Mouse (Mus musculus): ENCODE measurements around the gene Slc5a2. TPM values are rescaled to one million over a fixed set of nuclear protein-coding genes. Genes with fewer than 3 reads are reported as not detected.

Slc5a2 gene
- polyA plus RNA-seq, 1 experiment from 2014 or later, result not detected

Small RNA genes within 50 kb of the gene (microRNA-seq; reads per million reads assigned to microRNA genes)
- gene Mir3103, result not detected

Other genes with a start within 250 kb of the Slc5a2 start
- 0.96 and 1.0 TPM in 2 replicates for gene Itgam, start 203.0 kb upstream of the Slc5a2 start, polyA plus RNA-seq (2015; fragmentation: Nextera tagmentation; extraction: Ambion mirVana)
- gene Gm49368, start 203.0 kb upstream of the Slc5a2 start, polyA plus RNA-seq (2015; fragmentation: Nextera tagmentation; extraction: Ambion mirVana), result not detected in 2 replicates
- gene Itgax, start 136.1 kb upstream of the Slc5a2 start, polyA plus RNA-seq (2015; fragmentation: Nextera tagmentation; extraction: Ambion mirVana), result 0.27 TPM in 1 of 2 replicates, not detected in the other
- not detected in 2 replicates for gene Itgad, start 111.3 kb upstream of the Slc5a2 start, polyA plus RNA-seq (2015; fragmentation: Nextera tagmentation; extraction: Ambion mirVana)
- 0.78 TPM in 1 of 2 replicates, not detected in the other for gene Cox6a2, start 59.3 kb upstream of the Slc5a2 start, polyA plus RNA-seq (2015; fragmentation: Nextera tagmentation; extraction: Ambion mirVana)
- 11.0 and 12.0 TPM in 2 replicates for gene Armc5, start 28.3 kb upstream of the Slc5a2 start, polyA plus RNA-seq (2015; fragmentation: Nextera tagmentation; extraction: Ambion mirVana)
- gene 9130023H24Rik, start 27.6 kb upstream of the Slc5a2 start, polyA plus RNA-seq (2015; fragmentation: Nextera tagmentation; extraction: Ambion mirVana), result 8.8 and 9.7 TPM in 2 replicates
- gene Tgfb1i1, start 18.8 kb upstream of the Slc5a2 start, polyA plus RNA-seq (2015; fragmentation: Nextera tagmentation; extraction: Ambion mirVana), result 14.0 and 14.6 TPM in 2 replicates
- 13.1 and 14.2 TPM in 2 replicates for gene BC017158, start 32.5 kb downstream of the Slc5a2 start, polyA plus RNA-seq (2015; fragmentation: Nextera tagmentation; extraction: Ambion mirVana)
- 21.9 and 22.2 TPM in 2 replicates for gene Rgs10, start 153.1 kb downstream of the Slc5a2 start, polyA plus RNA-seq (2015; fragmentation: Nextera tagmentation; extraction: Ambion mirVana)
- 31.6 and 35.0 TPM in 2 replicates for gene Tial1, start 196.1 kb downstream of the Slc5a2 start, polyA plus RNA-seq (2015; fragmentation: Nextera tagmentation; extraction: Ambion mirVana)